Mouse (Mus musculus): Measurements from ENCODE around the gene Gm20388.

Gm20388 gene

GRCm38 (mm10) chr8:120225421-120226151, 314.9 kb downstream of the Gm20388 start:
- DNase-seq (ENCODE audit: extremely low spot score, low read depth, low spot score) = no peak

- DNase-seq (ENCODE audit: extremely low spot score, low read depth, low spot score) = no peak
Measured at GRCm38 (mm10) chr8:120226700-120227577, 316.3 kb downstream of the Gm20388 start.

- no peak for DNase-seq (ENCODE audit: extremely low spot score, low read depth, low spot score)
Measured at GRCm38 (mm10) chr8:120227578-120227876, 316.9 kb downstream of the Gm20388 start.

- DNase-seq (ENCODE audit: extremely low spot score, low read depth, low spot score) = no peak
Measured at GRCm38 (mm10) chr8:120227891-120228591, 317.4 kb downstream of the Gm20388 start, which contains the start of gene Gse1. Gene Gse1, plus strand, starts transcription at chr8:120228456.

GRCm38 (mm10) chr8:120228781-120229573, 318.3 kb downstream of the Gm20388 start:
- DNase-seq (ENCODE audit: extremely low spot score, low read depth, low spot score) = no peak

- no peak for DNase-seq (ENCODE audit: extremely low spot score, low read depth, low spot score)
Measured at GRCm38 (mm10) chr8:120229574-120229916, 318.9 kb downstream of the Gm20388 start.

GRCm38 (mm10) chr8:120230081-120230480, 319.4 kb downstream of the Gm20388 start:
- no peak for DNase-seq (ENCODE audit: extremely low spot score, low read depth, low spot score)

GRCm38 (mm10) chr8:120230715-120231614, 320.3 kb downstream of the Gm20388 start:
- DNase-seq (ENCODE audit: extremely low spot score, low read depth, low spot score) = no peak

GRCm38 (mm10) chr8:120231870-120232269, 321.2 kb downstream of the Gm20388 start:
- DNase-seq (ENCODE audit: extremely low spot score, low read depth, low spot score) = no peak

- DNase-seq (ENCODE audit: extremely low spot score, low read depth, low spot score) = no peak
Measured at GRCm38 (mm10) chr8:120232398-120232797, 321.8 kb downstream of the Gm20388 start.

- no peak for DNase-seq (ENCODE audit: extremely low spot score, low read depth, low spot score)
Measured at GRCm38 (mm10) chr8:120232913-120233312, 322.3 kb downstream of the Gm20388 start.

- DNase-seq (ENCODE audit: extremely low spot score, low read depth, low spot score) = no peak
Measured at GRCm38 (mm10) chr8:120234457-120234856, 323.8 kb downstream of the Gm20388 start.

- no peak for DNase-seq (ENCODE audit: extremely low spot score, low read depth, low spot score)
Measured at GRCm38 (mm10) chr8:120234866-120235265, 324.2 kb downstream of the Gm20388 start.

GRCm38 (mm10) chr8:120243222-120243621, 332.6 kb downstream of the Gm20388 start:
- no peak for DNase-seq (ENCODE audit: extremely low spot score, low read depth, low spot score)

- DNase-seq (ENCODE audit: extremely low spot score, low read depth, low spot score) = no peak
Measured at GRCm38 (mm10) chr8:120243916-120244451, 333.3 kb downstream of the Gm20388 start.

- DNase-seq (ENCODE audit: extremely low spot score, low read depth, low spot score) = no peak
Measured at GRCm38 (mm10) chr8:120244553-120244952, 333.9 kb downstream of the Gm20388 start.

GRCm38 (mm10) chr8:120247618-120248017, 337.0 kb downstream of the Gm20388 start:
- DNase-seq (ENCODE audit: extremely low spot score, low read depth, low spot score) = no peak

GRCm38 (mm10) chr8:120248031-120248430, 337.4 kb downstream of the Gm20388 start:
- no peak for DNase-seq (ENCODE audit: extremely low spot score, low read depth, low spot score)

- DNase-seq (ENCODE audit: extremely low spot score, low read depth, low spot score) = no peak
Measured at GRCm38 (mm10) chr8:120248451-120248850, 337.8 kb downstream of the Gm20388 start.
